Mouse (Mus musculus) neural tube, embryonic 13.5 days (tissue): ENCODE measurements around the gene Serpina1f. TPM values are rescaled to one million over a fixed set of nuclear protein-coding genes. Genes with fewer than 3 reads are reported as not detected.
"Not testable (repeated sequence)": the region's sequence is repeated elsewhere in the genome, so short reads cannot be mapped to it uniquely, and the experiment has no call there.

Experiments
- ATAC-seq: fragments of 200-750 bp; cut with Nextera tagmentation; 2 replicates; pipeline ENCODE4 v1.8.0; 2017; ENCODE audit warnings: low read depth, mild to moderate bottlenecking, moderate TSS enrichment, moderate library complexity
- H3K27ac ChIP-seq: fragments of 300-500 bp; sonication (generic); replicated peaks from 2 replicates; pipeline ENCODE4 v1.5.1; 2015; ENCODE audit warnings: moderate library complexity, mild to moderate bottlenecking, inconsistent platforms
- H3K27me3 ChIP-seq: fragments of 300-500 bp; sonication (generic); 2 replicates; pipeline ENCODE4 v1.6.1; 2015; ENCODE audit warnings: mild to moderate bottlenecking, inconsistent platforms
- H3K36me3 ChIP-seq: fragments of 300-500 bp; sonication (generic); 2 replicates; pipeline ENCODE4 v1.6.1; 2015; ENCODE audit warnings: mild to moderate bottlenecking, inconsistent platforms
- H3K4me1 ChIP-seq: fragments of 300-500 bp; sonication (generic); replicated peaks from 2 replicates; pipeline ENCODE4 v1.6.1; 2015; ENCODE audit warnings: inconsistent platforms
- H3K4me2 ChIP-seq: fragments of 300-500 bp; sonication (generic); 2 replicates; pipeline ENCODE4 v1.6.1; 2015; ENCODE audit warnings: inconsistent platforms, mild to moderate bottlenecking, moderate library complexity
- H3K4me3 ChIP-seq: fragments of 300-500 bp; sonication (generic); 2 replicates; pipeline ENCODE4 v1.5.1; 2015; ENCODE audit warnings: mild to moderate bottlenecking, inconsistent platforms
- H3K9ac ChIP-seq: fragments of 300-500 bp; sonication (generic); 2 replicates; pipeline ENCODE4 v1.6.1; 2015; ENCODE audit warnings: moderate library complexity, mild to moderate bottlenecking, inconsistent platforms
- H3K9me3 ChIP-seq: fragments of 300-500 bp; sonication (generic); 2 replicates; pipeline ENCODE4 v1.6.1; 2016; ENCODE audit warnings: inconsistent platforms
- WGBS: fragments of 180-500 bp; shearing (Covaris S2); methylation state at CpG from one replicate; pipeline ENCODE4 v1.1.7; 2015; 5-methylcytosine and 5-hydroxymethylcytosine counted together
- polyA plus RNA-seq: library from polyadenylated mRNA; unstranded; fragments of >200 nt; fragmentation: Nextera tagmentation; extraction: Ambion mirVana; gene quantifications from 2 replicates; pipeline ENCODE4 v1.2.1, GENCODE M21; 2015

Gene Serpina1f
- not detected in 2 replicates for polyA plus RNA-seq

DNA sequence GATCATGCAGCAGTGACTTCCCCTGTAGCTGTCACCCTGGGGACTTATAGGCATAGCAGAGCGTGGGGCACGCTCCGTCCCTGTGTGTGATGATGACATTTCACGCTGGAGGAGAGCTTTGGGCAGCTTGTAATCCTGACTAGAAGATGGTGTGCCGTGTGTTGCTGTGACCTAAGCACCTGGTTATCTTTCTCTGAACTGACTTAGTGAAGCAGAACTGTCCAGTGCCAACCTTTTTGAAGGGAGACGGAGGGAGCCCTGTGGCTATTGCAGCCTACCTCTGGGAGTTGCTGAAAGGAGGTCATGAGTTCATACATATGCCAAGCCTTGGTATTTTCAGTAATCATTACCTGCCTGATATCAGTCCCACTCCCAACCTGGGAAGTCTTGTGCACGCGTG lies at the start of gene Serpina1f:
Gene Serpina1f, minus strand, starts transcription at position 101 of the 400 bp plus-strand sequence.
- Histone ChIP-seq H3K36me3 (no peaks in the 10 kb centered on the region), H3K9ac (no peak within 1 kb of the TSS), H3K4me3 (no peak within 1 kb of the TSS), H3K4me2 (no peak within 1 kb of the TSS), H3K27ac (no peak within 1 kb of the TSS), H3K27me3 (no peaks in the 10 kb centered on the region), H3K4me1 (no peaks in the 10 kb centered on the region), H3K9me3 (no peaks in the 10 kb centered on the region)
- no peak for ATAC-seq
- 88% methylated on average over 8 of the region's 8 CpGs for WGBS

DNA sequence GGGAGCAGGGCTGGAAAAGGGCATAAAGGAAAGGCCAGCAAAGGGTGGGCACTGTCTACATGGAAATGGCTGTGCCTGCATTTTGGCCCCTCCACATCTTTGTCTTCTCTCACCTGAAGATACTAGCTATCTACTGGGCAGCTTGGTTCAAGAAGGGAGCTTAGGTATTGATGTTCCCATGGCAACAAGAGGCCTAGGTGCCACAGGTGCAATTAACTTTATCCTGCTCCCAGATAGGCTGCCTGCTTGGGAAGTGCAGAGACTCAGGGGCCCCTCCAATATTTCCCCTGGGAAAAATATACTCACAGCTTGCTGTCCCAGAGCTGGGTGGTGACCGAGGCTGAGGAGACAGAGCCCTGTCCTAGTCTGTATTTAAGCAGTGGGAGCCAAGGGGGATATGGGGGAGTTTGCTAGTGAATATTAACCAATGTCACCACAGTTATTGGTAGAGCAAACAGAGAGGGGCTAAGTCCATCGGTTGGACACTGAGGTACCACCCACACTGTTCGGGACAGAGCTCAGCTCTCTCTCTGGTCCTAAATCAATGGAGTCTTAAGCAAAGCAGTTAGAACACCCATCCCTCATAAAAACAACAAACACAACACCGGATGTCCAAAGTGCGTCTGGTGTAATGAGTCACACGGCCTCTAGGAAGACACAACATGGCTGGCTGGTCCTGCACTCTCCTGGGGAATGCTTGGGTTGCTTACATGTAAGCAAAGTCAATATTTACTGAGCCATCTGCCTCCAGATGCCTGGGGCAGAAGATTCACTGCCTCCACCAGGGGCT lies 42.7 kb upstream of the Serpina1f start:
- WGBS: 86% methylated on average over 6 of the region's 6 CpGs
- H3K27me3 ChIP-seq: not testable (repeated sequence)

DNA sequence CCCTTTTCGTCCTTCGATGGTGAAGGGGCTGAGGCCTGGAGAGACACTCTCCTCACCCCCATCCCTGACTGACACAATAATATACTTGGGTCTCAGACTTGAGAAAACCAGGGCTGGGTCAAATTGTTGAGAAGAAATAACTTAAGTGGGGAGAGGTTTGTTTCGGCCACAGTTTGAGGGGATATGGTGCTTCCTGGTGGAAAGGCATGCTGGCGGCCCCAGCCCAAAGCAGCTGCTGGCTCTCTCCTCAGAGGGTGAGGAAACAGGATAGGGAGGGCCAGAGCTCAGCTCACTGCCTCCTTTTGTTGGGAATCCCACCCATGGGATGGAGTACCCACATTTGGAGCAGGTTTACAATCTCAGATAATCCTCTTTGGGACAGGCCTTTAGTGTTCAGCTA lies 40.2 kb upstream of the Serpina1f start:
- not testable (repeated sequence) for H3K36me3 ChIP-seq, H3K9me3 ChIP-seq, H3K4me1 ChIP-seq, ATAC-seq, H3K4me2 ChIP-seq, H3K27me3 ChIP-seq, H3K27ac ChIP-seq, H3K9ac ChIP-seq, H3K4me3 ChIP-seq
- WGBS: 74% methylated on average over 4 of the region's 4 CpGs

More for the DNA sequence above, 42.7 kb upstream of the Serpina1f start:
- not testable (repeated sequence) for H3K36me3 ChIP-seq, H3K4me1 ChIP-seq, H3K9ac ChIP-seq, H3K4me3 ChIP-seq, H3K4me2 ChIP-seq, H3K9me3 ChIP-seq, H3K27ac ChIP-seq, ATAC-seq

DNA sequence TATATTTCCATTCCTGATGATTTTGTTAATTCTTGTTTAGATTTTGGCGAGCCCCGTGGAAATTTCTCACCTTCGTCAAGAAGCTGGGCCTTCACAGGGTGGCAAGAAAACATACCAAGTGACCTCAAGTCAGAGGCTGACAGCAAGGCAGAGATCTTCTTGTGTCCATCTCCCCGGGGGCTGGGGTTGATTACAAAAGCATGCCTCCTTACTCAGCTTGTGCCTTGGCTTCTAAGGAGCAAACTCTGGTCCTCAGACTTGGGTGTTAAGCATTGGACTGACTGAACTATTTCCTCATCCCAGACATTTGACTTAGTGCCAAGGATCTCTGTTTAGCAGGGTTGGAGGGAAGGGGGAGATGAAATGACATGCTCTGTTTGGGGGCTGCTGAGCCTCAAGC lies 39.8 kb upstream of the Serpina1f start:
- not testable (repeated sequence) for H3K4me1 ChIP-seq, H3K9ac ChIP-seq, H3K4me3 ChIP-seq, H3K27ac ChIP-seq, H3K36me3 ChIP-seq, H3K27me3 ChIP-seq, H3K4me2 ChIP-seq, H3K9me3 ChIP-seq, ATAC-seq
- WGBS: 87% methylated on average over 4 of the region's 4 CpGs

DNA sequence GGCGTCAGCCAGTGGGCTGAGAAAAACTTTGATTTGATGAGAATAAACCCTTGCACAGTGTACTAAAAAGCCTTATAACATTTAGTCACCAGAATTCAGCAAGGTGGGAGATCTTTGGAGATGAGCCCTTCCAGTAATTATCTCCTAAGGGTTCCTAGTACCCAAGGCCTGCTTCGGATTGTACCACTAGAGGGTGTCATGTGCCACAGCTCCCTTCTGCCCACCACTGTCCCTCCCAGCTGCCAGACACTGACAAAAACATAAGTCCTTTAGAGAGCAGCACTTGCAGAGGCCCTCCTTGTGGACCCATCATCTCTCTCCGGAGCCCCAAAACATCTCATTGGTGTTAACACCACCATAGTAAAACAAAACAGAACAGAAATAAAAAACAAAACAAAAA lies 16.2 kb upstream of the Serpina1f start:
- Histone ChIP-seq H3K4me2 (no peak overlapping the region), H3K9me3 (no peaks in the 10 kb centered on the region), H3K27me3 (no peaks in the 10 kb centered on the region), H3K4me1 (no peaks in the 10 kb centered on the region), H3K4me3 (no peak overlapping the region), H3K36me3 (no peaks in the 10 kb centered on the region), H3K9ac (no peak overlapping the region), H3K27ac (no peak overlapping the region)
- ATAC-seq: no peak
- 82% methylated on average over 3 of the region's 3 CpGs for WGBS

DNA sequence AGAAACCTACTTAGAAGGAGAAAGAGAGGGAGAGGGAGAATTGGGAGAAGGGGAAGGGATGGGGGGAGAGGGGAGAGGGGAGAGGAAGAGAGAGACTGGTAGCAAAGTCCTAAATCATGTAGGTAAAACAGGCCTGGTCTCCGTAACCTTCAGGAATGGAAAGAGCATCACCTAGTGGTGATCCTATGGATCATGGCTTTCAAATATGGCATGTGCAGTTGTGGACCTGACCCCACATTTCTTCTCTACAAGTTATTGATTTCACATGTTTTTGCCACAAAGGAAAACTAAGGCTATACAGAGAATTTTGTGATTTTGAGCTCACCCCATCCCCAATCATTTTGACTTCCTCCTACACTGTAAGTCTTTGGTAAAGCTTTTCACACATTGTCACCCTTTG lies 15.1 kb upstream of the Serpina1f start:
- no peak for ATAC-seq
- no peak overlapping the region for H3K27ac ChIP-seq

DNA sequence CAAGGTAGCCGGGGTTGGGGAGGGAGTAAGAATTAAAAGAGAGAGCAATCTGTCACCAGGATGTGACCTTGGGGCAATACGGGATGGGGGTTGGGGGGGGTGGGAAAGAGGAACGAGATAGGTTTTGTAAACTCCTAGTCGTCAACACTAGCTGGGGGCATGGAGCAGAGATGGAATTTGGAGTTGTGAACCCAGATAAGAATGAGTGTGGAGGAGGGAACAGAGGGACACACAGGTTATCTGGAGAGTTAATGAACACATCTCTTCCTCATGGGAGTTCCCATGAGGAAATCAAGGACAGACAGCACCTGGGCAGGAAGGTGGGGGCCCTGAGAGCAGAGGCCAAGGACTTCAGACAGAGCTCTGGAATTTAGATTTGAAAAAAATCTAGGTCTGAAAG lies 10.8 kb upstream of the Serpina1f start:
- Histone ChIP-seq H3K4me1 (no peaks in the 10 kb centered on the region), H3K9ac (no peak overlapping the region), H3K36me3 (no peaks in the 10 kb centered on the region), H3K4me3 (no peak overlapping the region), H3K27ac (no peak overlapping the region), H3K4me2 (no peak overlapping the region), H3K9me3 (no peaks in the 10 kb centered on the region), H3K27me3 (no peaks in the 10 kb centered on the region)
- no peak for ATAC-seq
- WGBS: 85% methylated on average over 4 of the region's 4 CpGs

More for the DNA sequence above, 15.1 kb upstream of the Serpina1f start:
- no peaks in the 10 kb centered on the region for H3K4me1 ChIP-seq
- no peaks in the 10 kb centered on the region for H3K9me3 ChIP-seq
- H3K36me3 ChIP-seq: no peaks in the 10 kb centered on the region
- WGBS: 60% methylated on average over 1 of the region's 1 CpGs
- H3K4me3 ChIP-seq: no peak overlapping the region
- no peak overlapping the region for H3K9ac ChIP-seq
- no peaks in the 10 kb centered on the region for H3K27me3 ChIP-seq
- no peak overlapping the region for H3K4me2 ChIP-seq

DNA sequence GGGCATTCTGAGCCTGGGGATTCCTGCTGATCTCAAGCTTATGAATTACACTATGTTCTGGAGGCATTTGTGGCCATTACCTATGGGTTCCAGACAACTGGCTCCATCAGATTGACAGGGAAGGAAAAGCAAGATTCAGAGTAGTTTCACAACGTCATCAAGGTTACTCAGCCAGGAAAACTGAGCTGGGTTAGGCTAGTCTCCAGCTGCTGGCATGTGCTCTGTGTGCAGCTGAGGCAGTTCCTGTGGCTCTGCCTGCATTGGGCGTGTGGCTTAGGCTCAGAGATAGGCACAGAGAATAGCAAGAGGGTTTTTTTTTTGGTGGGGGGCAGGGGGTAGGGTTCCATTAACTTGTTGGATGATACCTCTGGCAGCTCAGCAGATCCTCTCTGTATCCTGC lies 10.2 kb upstream of the Serpina1f start:
- no peaks in the 10 kb centered on the region for H3K4me1 ChIP-seq
- no peaks in the 10 kb centered on the region for H3K9me3 ChIP-seq
- H3K9ac ChIP-seq: no peak overlapping the region
- H3K27me3 ChIP-seq: no peaks in the 10 kb centered on the region
- no peak overlapping the region for H3K4me3 ChIP-seq
- no peak for ATAC-seq
- WGBS: 68% methylated on average over 2 of the region's 2 CpGs
- no peak overlapping the region for H3K4me2 ChIP-seq
- no peaks in the 10 kb centered on the region for H3K36me3 ChIP-seq
- no peak overlapping the region for H3K27ac ChIP-seq

DNA sequence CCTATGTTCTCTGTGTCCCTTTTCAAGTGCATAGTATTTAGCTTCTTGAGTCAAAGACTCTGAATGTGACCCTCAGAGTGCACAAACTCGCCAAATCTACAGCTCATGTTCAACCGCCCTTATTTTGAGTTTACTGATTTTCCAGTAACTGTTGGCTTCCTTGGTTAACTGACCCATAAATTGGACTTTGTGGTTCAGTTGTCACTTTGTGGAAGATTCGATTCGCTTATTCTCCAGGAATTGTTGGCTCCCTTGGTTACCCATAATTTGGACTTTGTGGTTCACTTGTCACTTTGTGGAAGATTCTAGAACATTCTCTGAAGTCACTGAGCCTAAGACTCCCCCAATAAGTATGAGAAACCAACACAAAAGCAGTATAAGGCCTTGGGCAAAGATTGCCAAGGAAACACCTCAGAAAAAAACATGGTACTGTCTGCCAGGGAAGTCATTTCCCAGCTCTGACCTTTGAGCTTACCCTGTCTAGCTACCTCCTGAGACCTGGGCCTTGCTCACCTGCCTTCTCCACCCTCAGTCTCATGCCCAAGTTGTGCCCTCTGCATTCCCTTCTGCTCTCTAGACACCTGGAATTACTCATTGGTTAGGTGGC lies 4.9 kb upstream of the Serpina1f start:
- WGBS: 84% methylated on average over 4 of the region's 4 CpGs
- no peak overlapping the region for H3K4me2 ChIP-seq
- H3K9ac ChIP-seq: no peak overlapping the region
- no peaks in the 10 kb centered on the region for H3K4me1 ChIP-seq
- no peaks in the 10 kb centered on the region for H3K27me3 ChIP-seq
- no peak overlapping the region for H3K27ac ChIP-seq
- H3K9me3 ChIP-seq: no peaks in the 10 kb centered on the region
- no peak overlapping the region for H3K4me3 ChIP-seq
- no peak for ATAC-seq
- no peaks in the 10 kb centered on the region for H3K36me3 ChIP-seq

DNA sequence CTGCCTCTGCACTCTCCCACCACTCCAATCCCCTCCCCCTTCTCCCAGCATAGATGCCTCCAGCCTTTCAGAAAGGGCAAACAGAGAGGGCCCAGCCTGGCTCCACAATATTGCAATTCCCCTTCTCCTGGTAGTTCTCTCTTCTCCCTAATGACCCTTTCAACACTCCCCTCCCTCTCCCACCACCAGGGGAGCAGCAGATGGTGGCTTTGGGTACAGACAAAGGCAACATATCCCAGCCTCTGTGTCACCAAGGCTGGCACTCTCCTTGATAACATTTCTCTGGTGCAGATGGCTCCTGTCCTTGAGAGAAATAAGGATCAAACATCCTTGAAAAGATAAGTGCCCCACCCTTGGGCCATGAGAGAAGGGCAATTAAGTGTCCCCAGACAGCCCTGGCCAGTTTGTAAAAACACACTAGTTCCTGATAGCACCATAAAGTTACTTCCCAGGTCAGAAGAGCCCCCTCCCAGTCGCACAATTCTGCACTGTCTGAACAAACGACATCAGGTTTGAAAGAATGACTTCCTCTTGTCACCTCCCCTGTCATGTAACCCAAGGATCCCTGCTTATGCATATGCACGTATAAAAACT lies 7.0 kb downstream of the Serpina1f start:
- Histone ChIP-seq H3K27ac (no peak overlapping the region), H3K36me3 (no peaks in the 10 kb centered on the region), H3K9me3 (no peaks in the 10 kb centered on the region), H3K9ac (no peak overlapping the region), H3K27me3 (no peaks in the 10 kb centered on the region), H3K4me2 (no peak overlapping the region), H3K4me3 (no peak overlapping the region), H3K4me1 (no peaks in the 10 kb centered on the region)
- no peak for ATAC-seq
- WGBS: 29% methylated on average over 3 of the region's 3 CpGs

DNA sequence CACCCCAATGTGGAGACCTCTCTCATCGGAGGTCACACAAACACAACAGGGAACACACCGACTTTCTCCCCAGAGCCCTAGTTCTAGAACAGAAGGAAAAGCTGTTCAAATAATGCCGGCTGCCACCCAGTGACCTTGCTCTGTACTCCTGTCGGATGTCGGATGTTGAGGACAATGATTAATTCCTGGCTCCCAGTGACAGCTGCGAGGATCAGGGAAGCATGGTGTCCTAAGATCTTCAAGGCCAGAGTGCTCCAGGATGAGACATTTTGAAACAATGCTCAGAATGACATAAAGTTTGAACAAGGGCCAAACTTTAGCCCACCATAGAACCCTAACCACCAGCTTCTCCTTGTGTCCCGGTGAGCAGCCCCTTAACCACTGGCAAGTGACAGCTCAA lies 8.3 kb downstream of the Serpina1f start:
- Histone ChIP-seq H3K36me3 (no peaks in the 10 kb centered on the region), H3K4me3 (no peak overlapping the region), H3K9me3 (no peaks in the 10 kb centered on the region), H3K27me3 (no peaks in the 10 kb centered on the region), H3K4me1 (no peaks in the 10 kb centered on the region), H3K4me2 (no peak overlapping the region), H3K9ac (no peak overlapping the region), H3K27ac (no peak overlapping the region)
- no peak for ATAC-seq
- WGBS: 66% methylated on average over 7 of the region's 7 CpGs

DNA sequence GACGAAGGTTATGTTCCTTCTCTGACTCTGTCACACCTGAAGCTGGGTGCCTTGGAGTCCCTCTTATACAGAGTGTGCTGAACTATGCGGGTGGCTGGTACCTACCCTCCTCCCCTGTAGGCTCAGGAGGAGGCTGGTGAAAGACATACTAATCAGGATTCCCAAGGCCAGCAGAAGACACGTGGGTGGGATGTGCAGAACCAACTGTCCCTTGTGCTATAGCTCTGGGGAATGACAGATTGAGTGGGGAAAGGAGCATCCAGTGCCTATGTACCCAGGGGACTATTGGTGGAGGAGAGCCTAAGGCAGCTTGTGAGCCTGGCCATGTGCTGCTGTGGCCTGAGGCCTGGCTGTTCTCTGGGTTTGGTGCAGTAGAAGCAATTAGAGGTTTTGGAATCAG lies 9.3 kb downstream of the Serpina1f start:
- H3K27me3 ChIP-seq: no peaks in the 10 kb centered on the region

More for the DNA sequence above, 9.3 kb downstream of the Serpina1f start:
- H3K9ac ChIP-seq: no peak overlapping the region
- no peaks in the 10 kb centered on the region for H3K4me1 ChIP-seq
- H3K4me2 ChIP-seq: no peak overlapping the region
- ATAC-seq: no peak
- no peak overlapping the region for H3K27ac ChIP-seq
- no peaks in the 10 kb centered on the region for H3K36me3 ChIP-seq
- H3K4me3 ChIP-seq: no peak overlapping the region
- H3K9me3 ChIP-seq: no peaks in the 10 kb centered on the region
- WGBS: 79% methylated on average over 3 of the region's 3 CpGs
